Mouse (Mus musculus) heart, postnatal 0 days (tissue): Measurements from ENCODE around the gene Pacs2.

Experiments used
- CTCF ChIP-seq: IDR thresholded peaks from 2 replicates; pipeline ENCODE4 v1.5.1; 2016; ENCODE audit warnings: antibody characterized with exemption, control low read depth, low read depth
- EP300 ChIP-seq: IDR thresholded peaks from 2 replicates; pipeline ENCODE4 v1.6.1; 2016; ENCODE audit warnings: antibody characterized with exemption, low read depth

- TF ChIP-seq CTCF (no peak), EP300 (no peak)
These were observed 14.6 kb downstream of the Pacs2 start for GRCm38 (mm10) chr12:113028898-113029297.
